Mouse (Mus musculus): ENCODE measurements at regions not wholly inside any gene's neighbourhood (a gene's known extent, or its start where the extent isn't known, plus 50 kb on each side); places are given as distances from the start of the nearest gene placed in this dataset.

DNA sequence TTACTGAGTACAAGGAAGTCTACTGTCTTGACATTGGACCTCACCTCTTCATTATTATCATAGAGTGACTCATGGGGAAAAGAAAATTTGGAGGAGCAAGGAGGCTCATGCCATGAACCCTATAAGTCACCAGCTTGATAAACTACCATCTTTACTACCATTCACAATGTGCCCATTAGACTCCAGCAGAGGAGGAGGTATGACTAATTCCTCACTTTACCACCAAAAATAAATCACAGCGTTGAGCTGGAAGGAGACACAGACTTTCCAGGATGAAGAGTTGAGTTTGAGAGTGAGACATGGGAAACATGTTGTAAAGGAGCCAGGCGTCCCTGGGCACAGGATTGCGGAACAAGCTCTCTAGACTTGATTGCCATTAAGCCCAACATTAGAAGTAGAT, 195.0 kb upstream of the Mctp2 start:
- no peak for DNase-seq (ENCODE audit: low spot score)

DNA sequence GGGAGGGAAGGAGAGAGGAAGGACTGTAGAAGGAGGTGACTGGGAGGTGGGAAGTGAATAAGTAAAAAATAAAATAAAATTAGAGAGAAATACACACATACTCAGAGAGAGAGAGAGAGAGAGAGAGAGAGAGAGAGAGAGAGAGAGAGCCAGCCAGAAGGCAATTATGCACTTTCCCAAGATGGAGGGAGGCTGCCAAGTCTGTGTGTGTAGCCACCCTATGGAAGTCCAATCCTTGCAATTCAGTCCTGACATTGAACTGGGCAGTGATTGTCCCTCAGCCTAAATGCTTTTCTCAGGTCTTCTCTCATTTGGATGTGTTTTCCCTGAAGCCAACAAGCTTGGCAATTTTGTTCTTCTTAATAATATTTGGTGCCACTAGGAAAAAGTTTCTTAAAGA, 197.3 kb upstream of the Mctp2 start:
- no peak for DNase-seq (ENCODE audit: low spot score)

DNA sequence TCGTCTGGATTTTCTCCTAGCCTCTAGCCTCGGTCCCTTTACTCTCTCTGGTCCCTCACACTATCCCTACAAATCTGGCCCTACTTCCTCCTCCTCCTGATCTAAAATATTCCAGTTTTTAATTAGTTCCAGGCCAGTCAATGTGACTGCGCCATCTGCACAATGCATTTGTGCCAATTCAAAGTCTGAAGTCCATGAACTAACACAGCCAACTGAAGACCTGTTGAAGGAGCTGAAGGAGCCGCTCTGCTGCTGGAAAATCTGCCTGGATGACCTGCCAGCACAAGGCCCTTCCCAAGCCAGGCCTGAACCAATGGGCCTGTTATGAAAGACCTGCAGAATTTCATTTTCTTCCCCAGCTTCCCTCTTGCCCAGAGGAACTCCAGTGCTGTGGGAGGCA, 197.9 kb upstream of the Mctp2 start:
- no peak for DNase-seq (ENCODE audit: low spot score)

DNA sequence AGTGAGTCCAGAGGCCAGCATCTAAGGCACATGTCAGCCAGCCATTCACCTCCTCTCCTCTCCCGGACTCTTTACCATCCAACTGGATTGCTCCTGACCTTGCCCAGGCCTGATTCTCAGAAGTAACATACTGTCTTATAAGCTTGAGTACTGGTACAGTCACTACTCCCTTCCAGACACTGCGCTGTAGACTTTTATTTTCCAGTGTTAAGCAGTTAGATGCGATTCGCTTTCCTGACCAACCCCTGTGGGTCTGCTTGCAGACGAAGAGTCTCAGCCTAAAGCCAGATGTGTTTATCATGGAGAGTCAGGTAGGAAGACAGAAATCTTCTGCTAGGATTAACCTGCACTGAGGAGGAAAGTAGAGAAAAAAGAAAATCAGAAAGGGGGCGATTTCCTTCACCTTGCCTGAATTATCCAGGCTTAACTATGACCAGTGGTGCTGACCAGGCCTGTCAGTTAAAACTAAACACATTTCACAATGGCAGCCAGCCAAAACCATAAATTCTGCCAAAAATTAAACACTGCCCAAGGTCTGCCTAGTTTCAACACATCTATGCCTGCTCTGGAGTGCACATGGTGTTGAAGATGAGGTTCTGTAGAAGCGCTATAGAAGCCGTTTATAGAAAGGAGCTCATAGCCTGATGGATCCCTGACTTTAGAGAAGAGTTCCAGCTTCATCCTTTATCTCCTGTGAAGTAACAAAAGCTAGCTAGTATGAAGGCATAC, 199.5 kb upstream of the Mctp2 start:
- DNase-seq (ENCODE audit: low spot score), result no peak

DNA sequence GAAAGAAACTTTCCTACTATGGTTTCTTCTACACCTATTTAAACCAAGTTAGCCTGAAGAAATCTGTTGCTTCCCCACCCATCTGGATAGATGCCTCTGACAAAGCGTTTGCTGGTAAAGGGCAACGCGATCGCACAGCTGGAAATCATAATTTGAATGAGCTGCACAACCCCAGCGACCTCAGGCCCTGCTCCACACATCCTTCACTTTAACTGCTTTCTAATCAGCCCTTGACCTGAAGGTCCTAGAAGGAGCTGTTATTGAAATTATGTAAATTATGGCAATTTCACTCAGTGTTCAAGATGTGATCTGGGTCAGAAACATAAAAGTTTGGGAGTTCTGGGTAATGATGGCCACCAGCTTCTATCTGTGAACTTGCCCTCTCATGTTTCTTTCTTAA, 201.5 kb upstream of the Mctp2 start:
- no peak for DNase-seq (ENCODE audit: low spot score)

DNA sequence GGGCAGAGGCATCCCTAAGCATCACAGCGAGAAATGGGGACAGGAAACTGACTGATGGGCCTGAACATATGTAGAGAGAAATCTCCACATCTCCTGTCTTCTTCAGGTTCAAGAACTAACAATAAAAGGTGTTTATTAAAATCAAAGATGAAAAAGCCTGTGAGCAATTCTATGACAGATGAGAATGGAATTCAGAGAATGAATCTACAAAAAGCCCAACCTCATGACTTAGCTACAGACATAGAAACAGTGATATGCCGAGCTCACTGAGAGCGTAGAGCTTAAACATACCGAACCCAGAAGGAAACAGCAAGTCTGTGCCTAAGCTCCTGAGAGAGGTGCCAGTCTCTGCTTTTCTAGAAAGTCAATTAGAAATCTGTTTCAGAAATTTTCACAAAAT, 203.7 kb upstream of the Mctp2 start:
- no peak for DNase-seq (ENCODE audit: low spot score)

DNA sequence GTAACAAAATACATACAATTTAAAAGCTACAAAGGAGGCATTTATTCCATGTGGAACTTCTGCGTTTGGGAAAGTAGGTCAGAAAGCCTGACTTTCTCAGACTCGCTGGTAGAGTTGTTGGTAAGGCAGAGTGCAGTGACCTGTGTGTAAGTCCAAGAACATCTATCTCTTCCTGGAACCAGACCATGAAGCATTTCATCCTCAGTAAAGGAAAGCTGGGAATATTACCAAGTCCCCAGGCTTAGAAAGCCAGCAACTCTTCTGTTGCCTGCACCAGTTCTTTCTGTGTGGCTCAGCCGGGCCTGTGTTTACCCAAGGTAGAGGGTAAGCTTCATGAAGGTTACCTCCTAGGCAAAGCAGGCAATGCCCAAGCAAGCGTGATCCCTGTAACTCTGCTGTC, 207.0 kb upstream of the Mctp2 start:
- no peak for DNase-seq (ENCODE audit: low spot score)

DNA sequence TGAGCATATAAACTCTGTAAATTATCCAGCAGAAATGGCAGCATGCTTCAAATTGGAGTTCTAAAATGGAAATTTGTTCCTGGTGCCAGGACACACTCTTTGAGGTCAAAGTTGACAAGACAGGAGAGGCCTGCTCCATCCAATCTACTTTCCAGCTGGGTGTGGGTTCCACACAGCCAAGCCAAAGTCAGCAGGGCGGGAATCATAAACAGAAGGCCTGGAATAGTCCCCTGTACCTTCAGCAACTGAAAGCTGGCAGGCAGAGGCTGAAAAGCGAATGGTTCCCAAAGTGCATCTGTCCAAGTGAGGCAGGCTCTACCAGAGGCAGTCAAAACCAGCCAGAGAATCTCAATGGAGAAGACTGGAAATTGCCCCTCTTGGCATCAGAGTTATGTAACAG, 208.4 kb upstream of the Mctp2 start:
- no peak for DNase-seq (ENCODE audit: low spot score)

DNA sequence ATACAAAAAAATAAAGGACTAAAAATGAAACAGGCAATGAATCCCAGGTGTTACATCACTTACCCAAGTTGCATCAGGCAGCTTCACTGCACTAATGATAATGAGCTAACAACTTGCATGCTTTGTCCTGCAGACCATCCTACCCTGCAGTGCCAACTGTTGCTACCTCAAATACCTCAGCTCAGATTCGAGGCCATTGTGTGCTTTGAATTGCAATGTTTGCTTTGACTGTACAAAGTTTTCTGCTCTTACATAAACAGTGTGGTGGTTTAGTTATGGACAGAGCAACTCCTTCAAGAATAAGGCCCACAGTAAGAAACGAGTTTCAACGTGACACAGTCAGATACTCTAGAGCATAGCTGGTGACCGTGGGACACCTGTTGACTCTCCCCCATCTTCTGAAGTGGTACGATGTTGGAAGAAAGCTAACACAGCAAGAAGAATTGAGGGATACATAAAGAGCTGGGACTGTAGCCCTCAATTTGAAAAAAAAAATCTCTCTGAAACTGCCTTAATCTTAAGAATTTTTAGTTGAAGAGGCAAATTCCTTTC, 212.1 kb upstream of the Mctp2 start:
- no peak for DNase-seq (ENCODE audit: low spot score)

DNA sequence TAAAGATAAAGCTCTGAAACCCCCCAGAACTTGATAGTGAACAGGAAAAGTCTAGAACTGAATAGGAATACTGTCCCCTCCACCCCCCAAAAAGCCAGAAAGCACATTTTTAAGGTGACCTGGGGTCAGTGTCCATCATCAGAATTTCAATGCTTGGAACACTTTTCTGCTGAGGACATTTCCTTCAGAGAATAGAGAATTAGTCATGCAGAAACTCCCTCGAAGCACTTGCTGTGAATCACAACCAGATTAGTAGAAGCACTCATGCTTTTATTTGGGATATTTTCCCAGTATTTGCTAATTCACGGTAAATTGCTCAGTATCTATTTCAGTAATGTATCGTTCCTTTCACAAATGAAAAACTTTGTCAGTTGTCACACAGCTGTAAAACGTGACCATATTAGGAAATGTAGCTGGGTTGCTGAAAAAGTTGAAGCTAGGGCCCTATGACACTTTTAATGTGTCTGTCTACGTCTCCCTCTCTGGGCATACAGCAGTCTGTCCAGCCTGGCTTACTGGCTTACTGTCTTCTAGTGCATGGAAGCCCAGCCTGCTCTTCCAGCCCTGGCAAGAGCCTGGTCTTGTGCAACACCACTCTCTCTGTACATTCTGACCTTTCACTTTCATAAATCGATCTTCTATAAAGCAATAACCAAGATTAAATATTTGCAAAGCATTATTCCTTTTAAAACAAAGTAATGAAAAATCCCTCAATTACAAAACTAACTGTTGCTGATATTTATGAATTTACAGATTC, 213.1 kb upstream of the Mctp2 start:
- DNase-seq (ENCODE audit: low spot score), result no peak

DNA sequence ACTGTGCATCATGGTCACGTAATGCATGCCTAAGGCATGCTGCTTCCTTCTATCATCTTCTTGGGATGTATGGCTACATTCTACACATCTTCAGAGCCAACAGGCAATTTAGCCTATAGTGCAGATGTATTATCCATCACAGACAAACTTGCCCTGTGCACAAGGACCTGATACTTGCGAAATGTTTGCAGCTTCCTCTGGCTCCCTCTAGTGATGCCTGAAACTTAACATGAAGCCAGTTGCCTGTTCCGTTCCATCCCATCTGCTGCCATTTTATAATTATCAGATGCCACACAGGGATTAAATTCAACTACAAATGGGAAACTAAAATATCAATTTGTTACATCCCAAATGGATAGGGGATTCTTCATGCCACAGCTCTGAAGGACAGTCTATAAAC, 222.5 kb upstream of the Mctp2 start:
- DNase-seq (ENCODE audit: low spot score), result no peak

DNA sequence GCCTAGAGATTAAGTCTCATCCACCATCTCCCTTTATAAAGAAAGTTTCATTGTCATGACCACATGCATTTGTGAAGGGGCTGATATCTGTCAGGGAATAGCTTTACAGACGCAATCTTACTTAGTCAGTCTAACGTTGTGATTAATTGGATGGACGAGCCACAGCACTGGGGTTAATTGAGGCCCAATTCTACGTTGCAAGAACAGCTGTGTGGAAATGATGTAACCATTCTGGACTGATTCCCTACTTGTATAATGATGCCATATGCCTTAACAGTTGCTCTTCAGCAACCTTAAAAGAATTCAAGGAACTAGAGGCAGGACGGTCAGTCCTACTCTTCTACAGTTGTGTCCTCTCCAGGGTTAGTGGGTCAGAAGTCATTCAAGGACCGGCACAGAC, 231.9 kb upstream of the Mctp2 start:
- DNase-seq (ENCODE audit: low spot score), result no peak

DNA sequence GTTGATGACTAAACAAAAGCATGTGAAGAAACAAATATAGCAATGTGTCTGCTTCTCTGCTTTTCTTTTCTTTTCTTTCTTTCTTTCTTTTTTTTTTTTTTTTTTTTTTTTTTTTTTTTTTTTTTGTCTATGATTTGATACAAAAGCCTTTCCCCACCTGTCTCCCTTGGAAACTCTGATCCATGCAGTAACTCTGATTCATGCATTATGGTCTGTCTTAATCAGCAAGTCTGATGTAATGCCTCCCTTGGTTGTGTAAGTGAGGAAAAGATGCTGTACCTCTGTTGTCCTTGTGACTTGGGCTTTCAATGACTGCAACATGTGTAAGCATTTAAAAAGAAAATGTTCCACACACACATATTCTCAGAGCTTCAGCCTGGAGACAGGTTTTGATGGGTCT, 233.5 kb upstream of the Mctp2 start:
- DNase-seq (ENCODE audit: low spot score), result no peak

DNA sequence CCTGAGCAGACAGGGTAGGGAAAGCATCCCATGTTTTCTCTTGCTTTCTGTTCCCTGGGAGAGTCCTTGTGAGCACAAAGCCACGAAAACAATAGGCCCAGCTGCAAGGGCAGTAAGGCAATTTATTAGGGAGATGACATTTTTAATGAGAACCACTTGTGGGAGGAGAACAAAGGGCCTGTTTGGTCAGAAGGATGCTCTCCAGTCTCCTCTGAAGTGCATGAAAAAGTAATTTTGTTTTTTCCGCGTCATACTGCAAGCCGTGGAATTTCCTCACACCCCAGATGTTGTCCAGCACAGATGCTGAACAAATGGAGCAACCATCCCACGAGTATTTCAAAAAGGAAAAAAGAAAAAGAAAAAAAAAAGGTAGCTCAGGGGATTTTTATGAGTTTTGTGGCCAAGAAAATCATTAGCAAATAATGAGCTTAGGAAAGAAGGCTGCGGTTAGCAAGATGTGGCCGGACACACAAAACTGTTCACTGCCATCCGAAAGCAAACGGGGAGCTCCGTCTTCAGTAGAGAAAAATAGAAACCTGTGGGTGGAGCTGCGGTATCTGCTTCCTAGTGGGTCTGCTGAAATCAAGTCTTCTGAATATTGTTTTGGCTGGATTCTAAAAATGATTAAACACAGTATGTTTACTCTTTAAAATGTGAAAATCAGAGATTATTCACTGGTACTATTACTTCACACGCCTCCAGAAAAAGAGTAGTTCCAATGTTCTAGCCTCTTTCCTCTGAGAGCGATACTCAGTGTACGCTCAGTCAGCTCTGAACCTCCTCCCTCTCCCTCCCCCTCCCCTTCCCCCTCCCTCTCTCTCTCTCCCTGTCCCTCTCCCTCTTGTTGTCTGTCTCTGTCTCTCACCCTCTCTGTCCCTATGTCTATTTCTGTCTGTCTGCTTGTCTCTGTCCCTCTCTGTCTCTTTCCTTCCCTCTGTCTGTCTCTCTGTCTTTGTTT, 235.4 kb upstream of the Mctp2 start:
- DNase-seq (ENCODE audit: low spot score), result no peak

DNA sequence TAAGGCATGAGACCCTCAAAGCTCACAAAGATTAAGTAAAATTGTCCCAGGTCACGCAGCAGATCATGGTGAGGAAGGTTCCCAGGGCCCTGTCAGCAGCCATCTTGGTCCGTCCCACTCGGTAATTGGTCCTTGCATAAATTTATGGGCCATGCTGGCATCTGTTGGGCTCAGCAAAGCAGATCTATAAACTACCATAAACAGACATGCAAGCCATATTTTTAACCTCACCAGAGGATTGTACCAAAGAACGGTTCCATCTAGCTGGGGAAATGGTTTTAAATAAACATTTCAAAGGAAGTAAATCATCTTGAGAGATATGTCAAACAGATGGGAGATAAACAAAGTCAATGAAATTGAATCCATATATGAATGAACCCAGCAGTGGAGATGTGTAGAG, 237.1 kb upstream of the Mctp2 start:
- no peak for DNase-seq (ENCODE audit: low spot score)

DNA sequence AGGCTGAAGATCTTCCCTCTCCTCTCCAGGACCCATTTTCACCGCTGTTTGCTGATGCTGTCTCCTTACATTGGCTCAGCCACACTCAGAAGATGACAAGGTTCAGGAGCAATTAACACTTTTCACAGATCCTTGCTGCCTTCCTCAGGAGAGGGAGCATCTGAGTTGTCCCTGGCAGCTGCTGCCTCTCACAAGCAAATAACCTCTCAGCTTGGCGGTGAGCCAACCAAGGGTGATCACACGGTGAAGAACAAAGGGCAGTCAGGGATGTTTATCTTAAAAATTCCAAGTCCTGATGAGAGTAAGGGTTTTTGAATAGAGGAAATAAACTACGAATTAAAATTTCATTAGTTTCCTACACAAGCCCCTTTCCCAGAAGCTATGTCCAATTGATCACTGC, 237.5 kb upstream of the Mctp2 start:
- DNase-seq (ENCODE audit: low spot score), result no peak

DNA sequence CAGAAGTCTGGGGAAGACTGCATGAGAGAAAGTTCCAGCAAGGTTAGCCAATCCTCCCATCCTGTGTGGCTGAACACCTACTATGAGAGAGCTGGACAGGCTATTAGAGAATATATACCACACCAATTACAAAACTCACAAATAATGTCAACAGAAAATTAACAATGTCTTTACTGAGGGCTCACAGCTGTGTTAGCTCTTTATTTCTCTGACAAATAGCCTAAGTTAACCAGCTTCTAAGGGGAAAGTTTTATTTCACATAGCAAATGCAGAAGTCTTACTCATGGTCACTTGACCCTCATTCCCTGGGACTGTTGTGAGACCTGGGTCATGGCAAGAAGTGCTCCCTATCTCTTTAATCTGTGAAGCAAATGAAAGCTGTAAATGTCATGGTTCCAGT, 261.0 kb upstream of the Mctp2 start:
- no peak for DNase-seq (ENCODE audit: low spot score)

DNA sequence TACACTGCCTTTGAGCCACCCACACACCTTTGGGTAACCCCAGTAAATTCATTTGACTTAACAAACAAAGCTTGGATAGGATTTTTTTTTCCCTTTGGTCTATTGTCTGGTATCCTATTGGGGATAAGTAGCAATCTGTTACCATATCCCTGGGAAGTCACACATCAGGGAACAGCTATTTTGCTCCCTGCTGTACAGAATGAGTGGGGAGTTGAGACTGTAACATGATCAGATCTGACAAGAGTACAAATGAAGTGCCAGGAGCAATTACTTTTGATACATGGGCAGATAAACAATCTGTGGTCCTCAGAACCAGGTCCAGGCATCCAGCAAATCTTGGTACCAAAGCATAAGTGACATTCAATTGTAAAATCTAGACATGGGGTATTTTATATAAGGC, 262.8 kb upstream of the Mctp2 start:
- no peak for DNase-seq (ENCODE audit: low spot score)

DNA sequence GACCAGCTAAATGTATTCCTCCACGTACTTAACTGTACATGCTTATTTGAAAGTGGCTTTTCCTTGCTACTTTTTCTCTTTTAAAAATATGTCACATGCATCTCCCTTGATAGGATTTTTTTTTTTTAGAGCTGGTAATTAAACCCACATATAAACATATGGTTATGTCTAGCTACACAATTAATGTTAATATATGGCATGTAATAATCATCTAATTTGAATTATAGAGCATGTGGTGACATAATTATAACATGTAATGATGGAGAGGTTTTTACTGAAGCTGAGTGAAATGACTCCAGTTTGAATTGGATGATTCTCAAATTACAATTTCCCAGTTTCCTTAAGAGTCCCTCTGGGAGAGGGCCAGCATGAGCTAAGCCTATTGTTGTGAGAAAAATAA, 267.9 kb upstream of the Mctp2 start:
- no peak for DNase-seq (ENCODE audit: low spot score)

DNA sequence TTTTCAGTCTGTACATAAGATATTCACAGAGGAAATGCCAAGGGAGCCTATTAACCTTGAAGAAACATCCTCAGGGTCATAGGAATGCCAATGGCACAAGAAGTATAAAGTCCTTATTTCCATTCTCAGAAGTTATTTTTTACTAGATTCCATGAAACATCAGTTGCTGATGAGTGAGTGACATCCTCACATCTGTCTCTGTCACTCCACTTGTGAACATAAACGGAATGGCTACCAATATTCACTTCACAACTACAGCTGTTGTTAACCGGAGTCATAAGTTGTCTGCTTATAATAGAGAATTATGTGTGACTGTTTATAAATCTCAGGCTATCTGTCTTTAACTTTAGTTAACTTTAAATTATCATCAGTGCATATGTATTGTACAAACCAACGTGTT, 278.0 kb upstream of the Mctp2 start:
- no peak for DNase-seq (ENCODE audit: low spot score)

DNA sequence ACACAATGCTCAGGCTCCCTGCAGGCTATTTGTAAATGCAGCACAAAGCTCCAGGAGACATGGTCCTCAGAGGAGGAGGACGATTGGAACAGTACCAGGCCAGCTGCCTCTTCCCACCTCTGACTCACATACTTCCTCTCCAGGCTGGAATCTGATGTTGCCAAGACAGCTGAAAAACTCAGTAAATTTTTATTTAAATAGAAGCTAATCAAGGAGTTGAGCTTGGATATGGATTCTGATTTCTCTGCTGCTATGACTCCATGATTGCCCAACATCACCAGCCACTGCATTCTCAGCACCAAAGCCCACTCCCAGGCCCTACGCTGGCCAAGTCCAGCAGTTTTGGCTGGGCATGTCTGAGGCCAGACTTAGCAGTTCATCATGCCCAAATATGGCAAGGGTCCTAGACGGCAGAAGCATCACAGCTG, 282.8 kb upstream of the Mctp2 start:
- DNase-seq (ENCODE audit: low spot score), result no peak

DNA sequence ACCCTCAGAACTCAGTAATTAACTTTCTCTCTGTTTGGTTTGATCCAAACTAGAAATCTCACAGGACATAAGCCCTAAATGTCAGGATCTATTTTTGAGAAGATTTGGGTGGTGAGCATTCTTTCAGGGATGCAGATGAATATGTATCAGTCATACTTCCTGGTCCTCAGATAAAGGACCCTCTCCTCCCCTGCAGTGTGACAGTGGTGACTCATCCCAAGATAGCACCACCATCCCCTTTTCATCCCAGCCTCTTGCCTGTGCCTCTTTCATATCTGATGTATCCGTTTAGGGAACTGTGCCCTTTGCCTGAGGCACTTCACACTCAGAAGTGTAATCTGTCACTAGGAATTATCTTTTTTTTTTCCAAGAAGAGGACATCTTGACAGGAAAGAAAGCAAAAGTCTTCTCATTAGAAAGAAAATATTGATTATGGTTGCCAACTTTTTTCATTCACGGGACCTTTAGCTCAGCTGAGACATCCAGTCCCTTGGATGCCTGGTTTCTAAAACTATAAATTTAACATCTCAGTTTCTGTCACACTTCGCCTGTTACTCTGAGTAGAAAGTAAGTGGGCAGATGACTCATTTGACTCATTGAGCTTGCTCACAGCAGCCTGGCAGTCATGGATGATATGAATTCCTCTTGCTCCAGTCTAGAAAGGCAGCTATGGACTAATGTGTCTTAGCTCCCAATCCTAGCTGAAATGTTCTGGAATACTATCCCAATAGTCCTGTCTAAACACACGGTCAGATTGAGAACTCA, 284.1 kb upstream of the Mctp2 start:
- DNase-seq (ENCODE audit: low spot score), result no peak
